Mouse (Mus musculus): Measurements from ENCODE around the gene Arhgap32. TPM values are rescaled to one million over a fixed set of nuclear protein-coding genes. Genes with fewer than 3 reads are reported as not detected.
A peak's percentile ranks its signal among the peaks of the same experiment; 100 is the strongest.

The Arhgap32 gene
- polyA plus RNA-seq, 1 experiment from 2014 or later, result 10.3 TPM

DNA sequence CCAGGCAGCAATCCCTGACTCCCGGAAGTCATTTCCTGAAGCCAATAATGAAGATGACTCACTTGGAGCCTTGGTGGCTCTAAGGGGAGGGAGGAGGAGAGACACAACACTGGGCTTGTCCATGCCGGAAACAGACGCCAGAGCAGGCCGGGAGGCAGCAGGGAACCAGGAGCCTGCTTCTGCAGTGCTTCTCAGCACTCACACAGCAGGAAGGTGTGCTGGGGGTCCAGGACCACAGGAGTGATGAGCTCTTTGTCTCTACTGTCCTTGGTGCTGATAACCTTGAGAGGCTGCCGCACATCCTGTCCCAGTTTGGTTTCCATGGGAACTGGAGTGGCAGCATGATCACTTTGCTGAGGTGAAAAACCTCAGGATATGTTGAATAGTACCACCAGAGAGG, 176.8 kb downstream of the Arhgap32 start:
- H3K27ac ChIP-seq (ENCODE audit: low read depth, low read length), result 0 out of 2 replicates have a peak overlapping the region, but pooled peaks have one; percentile 42
- 15% methylated on average over 5 of the region's 5 CpGs for WGBS
- ATAC-seq, result peak; percentile 83

DNA sequence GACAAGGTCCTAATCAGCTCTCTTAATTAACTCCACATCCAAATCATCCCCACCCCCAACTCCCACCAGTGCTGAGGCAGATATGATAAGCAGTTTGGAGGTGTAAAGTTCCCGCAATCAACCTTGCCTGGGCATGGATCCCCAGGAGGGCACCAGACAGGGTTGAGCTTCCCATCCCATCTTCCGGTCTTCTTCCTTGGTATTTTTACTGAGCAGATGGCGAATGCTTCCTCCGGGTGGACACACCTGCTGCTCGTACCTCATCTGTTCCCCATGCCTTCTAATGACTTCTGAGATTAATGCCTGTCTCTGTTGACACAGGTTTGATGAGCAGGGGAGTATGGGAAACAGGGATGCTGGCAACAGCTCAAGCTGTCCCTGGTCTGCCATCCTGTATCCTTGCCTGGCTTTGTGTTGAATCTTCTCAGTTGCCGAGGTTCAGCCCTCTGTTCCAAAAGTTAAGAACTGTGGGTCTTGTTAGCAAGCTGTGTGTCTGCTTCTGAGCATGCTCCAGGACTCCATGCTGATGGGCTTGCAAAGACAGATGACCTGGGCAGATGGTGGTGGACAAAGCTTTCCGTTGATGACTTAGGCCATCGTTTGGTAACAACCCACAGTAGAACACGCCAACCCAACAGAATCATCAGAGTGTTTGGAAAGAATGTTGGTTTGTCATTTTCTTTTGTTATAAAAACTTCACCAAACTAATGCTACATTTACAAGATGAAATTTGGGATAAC, 179.3 kb downstream of the Arhgap32 start:
- Histone ChIP-seq H3K4me1 (ENCODE audit: control insufficient read depth, insufficient read depth, low read depth, low read length) (peaks cover 4% of the 10 kb centered on the region; the same call in 1 of the 2 replicates), H3K9me3 (ENCODE audit: control insufficient read depth, low read length) (no peaks in the 10 kb centered on the region), H3K9ac (ENCODE audit: low read depth, low read length) (no peak overlapping the region), H3K4me2 (ENCODE audit: low read length) (no peak overlapping the region), H3K4me3 (ENCODE audit: low read length) (no peak overlapping the region), H3K27ac (ENCODE audit: low read depth, low read length) (no peak overlapping the region), H3K27me3 (replicated peaks; ENCODE audit: control insufficient read depth, insufficient read depth, low read length) (no peaks in the 10 kb centered on the region), H3K36me3 (ENCODE audit: control insufficient read depth, insufficient read depth, low read length) (no peaks in the 10 kb centered on the region)
- no peak for ATAC-seq
- WGBS, result 73% methylated on average over 9 of the region's 9 CpGs

More for the DNA sequence above, 176.8 kb downstream of the Arhgap32 start:
- H3K4me1 ChIP-seq (ENCODE audit: control insufficient read depth, insufficient read depth, low read depth, low read length), result peaks cover 4% of the 10 kb centered on the region; the same call in 1 of the 2 replicates
- no peak overlapping the region for H3K9ac ChIP-seq (ENCODE audit: low read depth, low read length)
- no peaks in the 10 kb centered on the region for H3K36me3 ChIP-seq (ENCODE audit: control insufficient read depth, insufficient read depth, low read length)
- H3K4me2 ChIP-seq (ENCODE audit: low read length), result no peak overlapping the region
- no peak overlapping the region for H3K4me3 ChIP-seq (ENCODE audit: low read length)
- H3K27me3 ChIP-seq (replicated peaks; ENCODE audit: control insufficient read depth, insufficient read depth, low read length), result no peaks in the 10 kb centered on the region
- H3K9me3 ChIP-seq (ENCODE audit: control insufficient read depth, low read length), result no peaks in the 10 kb centered on the region

DNA sequence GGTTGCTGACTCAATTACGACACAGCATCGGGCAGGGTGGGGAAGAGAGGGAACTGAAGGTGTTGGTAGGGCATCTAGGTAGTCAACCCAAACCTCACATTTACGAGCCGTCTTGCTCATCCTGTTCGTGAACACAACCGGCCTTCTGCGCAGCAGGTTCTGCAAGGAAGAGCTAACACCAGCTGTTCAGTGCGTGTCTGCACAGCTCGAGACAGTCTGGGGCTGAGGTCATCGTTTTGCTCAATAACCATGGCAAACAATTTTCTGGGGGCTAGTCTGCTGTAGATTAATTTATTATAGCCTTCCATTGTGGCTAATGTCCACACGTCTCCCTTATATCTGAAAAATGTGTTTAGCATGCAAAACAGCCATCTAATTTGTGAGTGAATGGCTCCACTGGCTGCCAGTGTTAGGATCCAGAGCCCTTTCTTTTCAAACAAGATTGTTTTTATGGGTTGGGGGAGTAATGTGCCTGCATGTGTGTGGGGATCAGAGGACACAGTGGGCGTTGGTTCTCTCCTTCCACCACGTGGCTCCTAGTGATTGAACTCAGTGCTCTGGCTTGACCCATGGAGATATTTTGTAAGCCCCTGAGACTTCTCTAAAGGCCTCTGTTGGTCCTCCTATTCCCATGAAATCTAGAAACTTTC, 186.7 kb downstream of the Arhgap32 start:
- Histone ChIP-seq H3K9me3 (ENCODE audit: control insufficient read depth, low read length) (no peaks in the 10 kb centered on the region), H3K4me2 (ENCODE audit: low read length) (no peak overlapping the region), H3K4me1 (ENCODE audit: control insufficient read depth, insufficient read depth, low read depth, low read length) (peaks cover 7% of the 10 kb centered on the region), H3K36me3 (ENCODE audit: control insufficient read depth, insufficient read depth, low read length) (no peaks in the 10 kb centered on the region), H3K4me3 (ENCODE audit: low read length) (no peak overlapping the region), H3K27me3 (replicated peaks; ENCODE audit: control insufficient read depth, insufficient read depth, low read length) (no peaks in the 10 kb centered on the region), H3K9ac (ENCODE audit: low read depth, low read length) (no peak overlapping the region), H3K27ac (ENCODE audit: low read depth, low read length) (no peak overlapping the region)
- peak; percentile 76 for ATAC-seq
- 35% methylated on average over 13 of the region's 13 CpGs for WGBS

DNA sequence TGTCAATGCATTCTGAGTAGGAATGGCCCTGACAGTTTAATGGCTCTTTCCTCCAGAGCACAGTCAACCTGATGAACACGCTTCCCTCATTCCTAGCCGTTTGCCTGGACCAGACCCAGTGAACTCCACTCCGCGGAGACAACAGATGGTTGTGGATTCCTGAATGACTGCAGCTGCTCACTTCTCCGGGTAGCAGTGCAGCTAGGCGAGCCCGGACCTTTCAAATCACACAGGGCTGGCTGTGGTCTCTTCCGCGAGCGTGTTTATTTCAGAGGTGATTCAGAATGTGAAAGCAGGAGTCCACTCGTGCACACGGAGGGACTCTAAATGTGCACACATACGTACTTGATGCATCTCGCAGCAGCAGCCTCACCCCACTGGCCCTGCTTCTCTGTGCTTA, 195.8 kb downstream of the Arhgap32 start:
- WGBS, result 35% methylated on average over 14 of the region's 14 CpGs
- no peak overlapping the region for H3K9ac ChIP-seq (ENCODE audit: low read depth, low read length)
- H3K36me3 ChIP-seq (ENCODE audit: control insufficient read depth, insufficient read depth, low read length), result no peaks in the 10 kb centered on the region
- peak overlapping the region; percentile 38 for H3K4me2 ChIP-seq (ENCODE audit: low read length)
- no peaks in the 10 kb centered on the region for H3K27me3 ChIP-seq (replicated peaks; ENCODE audit: control insufficient read depth, insufficient read depth, low read length)
- peaks cover 5% of the 10 kb centered on the region for H3K4me1 ChIP-seq (ENCODE audit: control insufficient read depth, insufficient read depth, low read depth, low read length)
- no peaks in the 10 kb centered on the region for H3K9me3 ChIP-seq (ENCODE audit: control insufficient read depth, low read length)
- ATAC-seq, result peak; percentile 82; the same call in 1 of the 2 replicates
- H3K4me3 ChIP-seq (ENCODE audit: low read length), result no peak overlapping the region
- no peak overlapping the region for H3K27ac ChIP-seq (ENCODE audit: low read depth, low read length)

DNA sequence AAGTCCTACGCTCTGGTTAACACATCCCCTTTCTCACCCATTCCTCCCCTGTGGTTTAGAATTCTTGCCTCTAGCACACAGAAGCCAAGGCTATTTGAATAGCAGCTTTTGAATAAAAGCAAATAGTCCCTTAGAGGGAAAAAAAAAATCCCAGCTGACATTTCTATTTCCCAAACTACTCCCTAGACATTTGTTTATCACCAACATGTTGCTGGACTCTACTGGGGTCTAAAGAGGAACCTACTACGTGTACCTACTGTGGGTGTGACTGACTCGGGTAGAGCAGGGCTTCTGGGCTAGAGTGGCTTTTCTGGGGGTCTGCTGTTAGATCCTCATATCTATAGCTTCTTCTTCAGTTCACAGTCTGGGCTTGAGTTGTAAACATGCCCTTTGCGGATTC, 196.3 kb downstream of the Arhgap32 start:
- H3K4me2 ChIP-seq (ENCODE audit: low read length), result peak overlapping the region; percentile 38
- no peaks in the 10 kb centered on the region for H3K27me3 ChIP-seq (replicated peaks; ENCODE audit: control insufficient read depth, insufficient read depth, low read length)
- H3K36me3 ChIP-seq (ENCODE audit: control insufficient read depth, insufficient read depth, low read length), result no peaks in the 10 kb centered on the region
- no peaks in the 10 kb centered on the region for H3K9me3 ChIP-seq (ENCODE audit: control insufficient read depth, low read length)
- WGBS, result 59% methylated on average over 4 of the region's 4 CpGs
- no peak for ATAC-seq
- H3K9ac ChIP-seq (ENCODE audit: low read depth, low read length), result no peak overlapping the region
- H3K27ac ChIP-seq (ENCODE audit: low read depth, low read length), result no peak overlapping the region
- H3K4me1 ChIP-seq (ENCODE audit: control insufficient read depth, insufficient read depth, low read depth, low read length), result peaks cover 5% of the 10 kb centered on the region
- H3K4me3 ChIP-seq (ENCODE audit: low read length), result no peak overlapping the region

DNA sequence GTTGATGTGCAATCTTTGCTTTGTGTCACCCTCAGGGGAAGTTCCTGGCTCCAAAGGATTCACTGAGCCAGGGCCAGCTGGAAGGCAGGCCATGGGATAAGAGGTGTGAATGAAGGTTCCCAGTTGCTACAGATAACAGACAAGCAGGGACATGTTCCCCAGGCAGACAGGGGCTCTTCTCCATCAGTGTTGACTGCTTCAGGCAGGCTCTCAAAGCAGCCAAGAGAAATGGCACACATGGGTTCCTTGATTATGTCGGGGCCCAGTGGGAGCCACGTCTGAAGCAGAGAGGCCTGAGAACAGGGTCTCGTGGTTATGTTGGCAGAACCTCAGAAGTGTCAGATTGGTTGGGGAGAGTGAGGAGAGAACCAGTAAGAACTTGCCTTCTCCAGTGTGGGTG, 198.1 kb downstream of the Arhgap32 start:
- 76% methylated on average over 3 of the region's 3 CpGs for WGBS
- no peak overlapping the region for H3K4me3 ChIP-seq (ENCODE audit: low read length)
- no peak overlapping the region for H3K27ac ChIP-seq (ENCODE audit: low read depth, low read length)
- H3K36me3 ChIP-seq (ENCODE audit: control insufficient read depth, insufficient read depth, low read length), result no peaks in the 10 kb centered on the region
- no peak for ATAC-seq
- H3K9me3 ChIP-seq (ENCODE audit: control insufficient read depth, low read length), result no peaks in the 10 kb centered on the region
- H3K4me1 ChIP-seq (ENCODE audit: control insufficient read depth, insufficient read depth, low read depth, low read length), result peaks cover 5% of the 10 kb centered on the region
- H3K4me2 ChIP-seq (ENCODE audit: low read length), result no peak overlapping the region
- no peaks in the 10 kb centered on the region for H3K27me3 ChIP-seq (replicated peaks; ENCODE audit: control insufficient read depth, insufficient read depth, low read length)
- no peak overlapping the region for H3K9ac ChIP-seq (ENCODE audit: low read depth, low read length)

DNA sequence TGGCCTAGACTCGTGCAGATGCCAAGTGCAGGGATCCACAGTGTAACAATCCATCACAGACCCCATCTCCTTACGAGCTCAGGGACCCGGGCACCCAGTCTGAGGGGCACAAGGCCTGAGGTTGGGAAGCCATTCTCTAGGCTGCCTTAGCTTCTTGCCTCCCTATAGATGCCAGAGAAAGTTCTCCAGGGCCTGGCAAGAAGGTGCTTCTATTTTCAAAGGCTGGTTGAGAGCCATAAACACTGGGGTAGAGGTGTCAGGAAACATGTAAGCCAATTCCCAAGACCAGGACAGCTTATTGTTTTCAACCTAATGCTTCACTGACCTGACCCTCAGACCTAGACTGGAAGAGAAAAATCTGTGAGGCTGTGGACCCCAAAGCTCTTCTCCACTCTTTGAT, 200.1 kb downstream of the Arhgap32 start:
- Histone ChIP-seq H3K27me3 (replicated peaks; ENCODE audit: control insufficient read depth, insufficient read depth, low read length) (no peaks in the 10 kb centered on the region), H3K9ac (ENCODE audit: low read depth, low read length) (no peak overlapping the region), H3K27ac (ENCODE audit: low read depth, low read length) (no peak overlapping the region), H3K9me3 (ENCODE audit: control insufficient read depth, low read length) (no peaks in the 10 kb centered on the region), H3K4me2 (ENCODE audit: low read length) (no peak overlapping the region), H3K4me3 (ENCODE audit: low read length) (no peak overlapping the region), H3K4me1 (ENCODE audit: control insufficient read depth, insufficient read depth, low read depth, low read length) (peaks cover 5% of the 10 kb centered on the region), H3K36me3 (ENCODE audit: control insufficient read depth, insufficient read depth, low read length) (no peaks in the 10 kb centered on the region)
- no peak for ATAC-seq
- 95% methylated on average over 3 of the region's 3 CpGs for WGBS

Small RNAs within 50 kb of the gene (microRNA-seq; reads per million reads assigned to microRNA genes)
- gene Gm44453, result not detected

Other genes starting within 250 kb of the Arhgap32 start
- gene Barx2, start 202.7 kb upstream of the Arhgap32 start, polyA plus RNA-seq (2015; fragmentation: Nextera tagmentation; extraction: Ambion mirVana), result 0.45 and 0.51 TPM in 2 replicates
- 0.58 and 0.86 TPM in 2 replicates for gene Kcnj5, start 228.2 kb downstream of the Arhgap32 start, polyA plus RNA-seq (2015; fragmentation: Nextera tagmentation; extraction: Ambion mirVana)

All from hindbrain, embryonic 16.5 days (tissue).